Mouse (Mus musculus): ENCODE results near the gene Supt16.

DNA sequence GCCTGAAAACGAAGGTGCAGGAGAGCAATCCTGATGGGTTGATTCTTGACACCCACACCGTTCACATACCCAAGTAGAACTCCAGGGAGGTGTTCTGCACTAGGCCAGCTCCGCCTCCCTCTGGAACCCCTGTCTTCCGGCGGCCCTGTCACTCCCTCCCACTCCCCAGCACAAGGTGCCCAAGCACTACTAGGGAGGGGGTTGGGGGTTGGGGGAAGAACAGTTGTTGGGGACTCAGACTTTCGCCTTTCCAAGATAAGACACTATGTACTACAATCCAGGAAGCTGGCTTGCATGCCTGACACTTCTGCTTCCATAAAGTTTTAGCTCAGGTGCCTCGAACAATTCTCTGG is 47.5 kb upstream of the Supt16 start:
- TF ChIP-seq CTCF (IDR thresholded peaks at IDR 0.05; ENCODE audit: low read depth) (no peak), EP300 (optimal IDR thresholded peaks at IDR 0.05) (no peak)
